Mouse (Mus musculus) kidney, adult 8-10 months (tissue): Measurements from ENCODE around the gene Arf6.
"Not testable (repeated sequence)": the region's sequence is repeated elsewhere in the genome, so short reads cannot be mapped to it uniquely, and the experiment has no call there.

Experiments
- DNase-seq, 2 experiments: peaks; one replicate each; pipeline ENCODE4 v3.0.0; 2022

Arf6 gene

DNA sequence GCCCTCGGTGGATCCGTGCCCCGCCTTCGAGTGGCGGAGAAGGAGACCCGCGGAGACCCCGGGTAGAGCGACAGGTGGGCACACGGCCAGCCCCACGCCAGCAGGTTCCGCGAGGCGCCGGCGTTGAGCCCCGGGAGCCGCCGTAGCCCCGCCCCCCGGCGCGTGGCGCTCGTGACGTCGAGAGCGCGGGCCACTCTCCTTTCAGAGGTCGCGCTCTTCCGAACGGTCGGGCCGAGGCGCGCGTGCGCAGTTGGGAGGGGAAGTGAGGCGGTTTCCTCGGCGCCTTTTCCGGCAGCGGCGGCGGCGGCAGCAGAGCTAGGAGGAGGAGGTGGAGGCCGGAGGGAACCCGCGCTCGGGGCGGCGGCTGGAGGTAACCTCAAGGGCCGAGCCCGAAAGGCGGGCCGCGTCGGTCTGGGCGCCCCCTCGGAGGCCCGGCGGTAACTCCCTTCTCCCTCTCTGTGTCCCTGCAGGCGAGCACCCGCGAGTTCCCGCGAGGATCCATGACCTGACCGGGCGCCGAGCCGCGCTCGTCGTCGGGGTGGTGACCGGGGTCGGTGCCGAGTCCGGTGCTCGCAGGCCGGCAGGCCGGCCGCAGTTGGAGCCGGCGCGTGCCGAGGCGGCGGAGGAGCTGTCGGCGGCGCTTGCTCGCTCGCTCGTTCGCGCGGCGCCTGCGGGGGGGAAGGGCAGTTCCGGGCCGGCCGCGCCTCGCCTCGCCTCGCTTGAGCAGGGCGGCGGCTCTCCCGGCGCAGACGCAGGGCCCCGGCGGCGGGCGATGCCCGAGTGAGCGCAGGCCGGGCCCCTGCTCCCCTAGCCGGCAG, at the start of gene Arf6, which contains the start of gene Gm9887:
Arf6 (plus strand) TSS at position 297 of the 818 bp plus-strand sequence.
Gm9887 (minus strand) TSS at position 605 of the 818 bp plus-strand sequence.
- DNase-seq, result peak; percentile 97

DNA sequence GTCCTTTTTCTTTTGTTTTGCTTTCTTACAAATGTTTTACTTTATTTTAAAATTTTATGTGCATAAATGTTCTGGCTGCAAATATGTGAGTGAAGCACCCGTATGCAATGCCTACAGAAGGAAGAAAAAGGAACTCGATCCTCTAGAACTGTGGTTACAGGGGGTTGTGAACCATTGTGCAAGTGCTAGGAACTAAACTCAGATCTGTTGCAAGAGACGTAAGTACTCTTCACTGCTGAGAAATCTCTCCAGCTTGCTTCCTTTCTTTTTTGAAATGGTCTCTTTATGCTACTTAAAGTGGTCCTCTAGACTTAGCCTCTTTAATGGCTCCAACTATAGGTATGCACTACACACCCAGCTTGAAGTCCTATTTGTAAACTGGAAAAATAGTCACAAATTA, 40.8 kb upstream of the Arf6 start:
- no peak for DNase-seq

DNA sequence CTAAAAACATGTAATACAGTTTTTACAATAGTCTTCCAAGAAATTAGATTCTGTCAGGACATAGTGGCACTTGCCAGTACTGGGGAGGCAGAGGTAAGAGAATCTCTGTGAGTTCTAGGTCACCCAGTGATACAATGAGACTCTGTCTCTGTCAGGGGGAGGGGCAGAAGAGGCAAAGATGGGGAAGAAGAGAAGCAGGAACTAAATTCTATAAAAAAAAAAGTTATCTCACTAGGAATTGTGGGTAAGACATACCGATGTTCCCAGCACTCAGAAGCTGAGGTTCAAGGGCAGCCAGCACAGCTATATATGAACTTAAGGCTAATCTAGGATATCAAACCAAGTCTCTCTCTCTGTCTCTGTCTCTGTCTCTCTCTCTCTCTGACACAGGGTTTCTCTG, 39.8 kb upstream of the Arf6 start:
- DNase-seq, result no peak

DNA sequence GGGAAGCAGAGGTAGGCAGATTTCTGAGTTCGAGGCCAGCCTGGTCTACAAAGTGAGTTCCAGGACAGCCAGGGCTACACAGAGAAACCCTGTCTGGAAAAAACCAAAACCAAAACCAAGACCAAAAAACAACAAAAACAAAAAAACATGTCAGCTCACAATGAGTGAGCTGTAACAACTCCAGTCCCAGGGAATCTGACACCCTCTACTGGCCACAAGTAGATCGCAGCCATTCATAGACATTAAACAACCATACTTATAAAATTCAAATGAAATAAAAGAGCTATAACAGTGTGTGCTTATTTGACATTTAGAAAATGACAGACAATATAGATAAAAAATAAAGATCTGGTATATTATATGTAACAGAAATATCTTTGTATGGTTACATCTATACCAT, 38.4 kb upstream of the Arf6 start:
- DNase-seq, result peak; percentile 9 to 30

DNA sequence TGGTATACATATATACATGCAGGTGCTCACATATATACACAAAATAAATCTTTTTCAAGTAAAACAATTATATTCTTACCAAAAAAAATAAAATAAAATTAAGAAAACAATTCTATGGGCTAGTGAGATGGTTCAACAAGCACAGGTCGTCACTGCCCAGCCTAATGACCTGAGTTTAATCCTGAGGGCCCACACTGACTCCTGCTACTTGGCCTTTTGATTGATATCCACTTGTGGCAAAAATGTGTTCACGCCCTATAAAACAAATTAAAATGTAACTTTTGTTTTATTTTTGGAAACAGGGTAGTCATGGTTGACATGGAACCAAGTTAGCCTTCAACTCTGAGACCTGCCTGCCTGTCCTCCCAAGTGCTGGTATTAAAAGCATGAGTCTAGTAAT, 22.0 kb upstream of the Arf6 start:
- DNase-seq, result no peak

DNA sequence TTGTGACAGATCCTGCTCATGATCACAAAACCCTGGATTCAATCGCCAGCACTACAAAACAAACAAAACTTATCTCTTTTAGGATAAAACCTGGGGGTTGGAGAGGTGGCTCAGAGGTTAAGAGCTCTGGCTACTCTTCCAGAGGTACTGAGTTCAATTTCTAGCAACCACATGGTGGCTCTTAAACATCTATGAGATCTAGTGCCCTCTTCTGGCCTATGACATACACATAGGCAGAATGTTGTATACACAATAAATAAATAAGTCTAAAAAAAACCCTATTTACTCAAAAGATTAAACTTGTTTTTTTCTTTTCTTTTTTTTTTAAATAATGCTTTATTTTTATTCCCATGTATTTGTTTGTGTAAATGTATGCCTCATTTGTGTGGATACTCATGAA, 20.3 kb upstream of the Arf6 start:
- no peak for DNase-seq

DNA sequence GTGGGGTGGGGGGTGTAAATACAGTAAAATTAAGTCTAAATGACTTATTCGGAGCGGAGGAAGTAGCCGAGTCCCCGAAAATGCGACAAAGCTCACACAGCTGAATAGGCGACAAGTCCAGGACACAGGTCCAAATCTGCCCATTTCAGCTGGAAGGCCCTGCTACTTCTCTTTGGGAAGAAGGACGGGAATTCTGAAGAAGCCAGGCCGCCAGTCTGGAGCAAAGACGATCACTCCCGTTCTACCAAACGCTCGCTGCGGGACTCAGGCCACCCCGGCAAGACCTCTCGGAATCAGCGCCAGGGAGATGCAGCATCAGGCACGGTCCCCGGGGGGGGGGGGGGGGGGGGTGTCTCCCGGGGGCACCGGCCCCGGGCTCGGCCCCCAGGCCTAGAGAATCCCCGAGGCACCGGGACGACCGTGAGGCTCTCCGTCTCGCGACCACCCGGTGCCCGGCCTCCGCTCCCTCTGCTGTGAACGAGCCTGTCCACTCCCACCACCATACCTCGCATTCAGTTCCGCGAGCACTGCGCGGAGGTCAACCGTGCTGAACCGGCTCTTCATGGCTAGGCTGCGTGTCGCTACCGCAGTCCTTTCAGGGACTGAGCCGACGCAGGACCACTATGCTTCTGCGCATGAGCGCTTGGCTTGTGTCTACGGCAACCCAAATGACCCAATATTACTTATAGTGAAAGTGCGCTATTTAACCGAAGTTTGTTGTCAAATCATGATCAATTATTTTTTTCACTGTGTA, 15.2 kb upstream of the Arf6 start, which contains the start of gene Nemf:
Nemf (minus strand) TSS at position 620 of the 754 bp plus-strand sequence.
- DNase-seq, result peak; percentile 88 to 93

DNA sequence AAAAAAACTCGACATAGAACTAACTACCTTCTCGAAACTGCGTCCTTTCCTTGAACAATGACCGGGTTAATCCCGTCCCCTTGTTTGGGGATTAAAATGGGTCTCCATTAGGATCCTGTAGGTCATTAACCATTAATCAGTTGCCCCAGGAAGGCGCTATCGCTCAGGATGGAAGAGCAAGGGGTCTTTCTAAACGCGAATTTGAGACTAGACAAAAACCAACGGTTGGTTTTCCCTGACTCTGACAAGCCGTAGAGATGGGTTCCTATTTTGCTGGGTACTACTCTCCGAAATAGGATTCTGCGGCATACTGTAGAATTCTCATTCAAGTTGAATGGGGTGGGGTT, 14.7 kb upstream of the Arf6 start:
- no peak for DNase-seq

DNA sequence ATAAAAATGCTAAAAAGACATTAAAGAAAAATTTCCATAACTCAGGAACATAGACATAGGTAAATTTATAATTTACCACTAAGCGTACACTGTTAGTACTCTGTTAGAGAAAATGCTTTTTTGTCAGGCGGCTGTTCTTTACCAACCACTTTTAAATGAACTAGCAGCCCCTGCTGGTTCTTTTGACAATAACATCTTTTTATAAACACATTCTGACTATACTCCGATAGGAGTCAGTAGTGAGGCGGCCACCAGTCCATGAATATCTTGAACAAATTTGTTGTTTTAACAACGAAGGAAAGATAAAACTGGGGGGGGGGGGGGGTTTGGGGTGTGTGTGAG, 11.3 kb upstream of the Arf6 start:
- peak; percentile 85 to 87 for DNase-seq

DNA sequence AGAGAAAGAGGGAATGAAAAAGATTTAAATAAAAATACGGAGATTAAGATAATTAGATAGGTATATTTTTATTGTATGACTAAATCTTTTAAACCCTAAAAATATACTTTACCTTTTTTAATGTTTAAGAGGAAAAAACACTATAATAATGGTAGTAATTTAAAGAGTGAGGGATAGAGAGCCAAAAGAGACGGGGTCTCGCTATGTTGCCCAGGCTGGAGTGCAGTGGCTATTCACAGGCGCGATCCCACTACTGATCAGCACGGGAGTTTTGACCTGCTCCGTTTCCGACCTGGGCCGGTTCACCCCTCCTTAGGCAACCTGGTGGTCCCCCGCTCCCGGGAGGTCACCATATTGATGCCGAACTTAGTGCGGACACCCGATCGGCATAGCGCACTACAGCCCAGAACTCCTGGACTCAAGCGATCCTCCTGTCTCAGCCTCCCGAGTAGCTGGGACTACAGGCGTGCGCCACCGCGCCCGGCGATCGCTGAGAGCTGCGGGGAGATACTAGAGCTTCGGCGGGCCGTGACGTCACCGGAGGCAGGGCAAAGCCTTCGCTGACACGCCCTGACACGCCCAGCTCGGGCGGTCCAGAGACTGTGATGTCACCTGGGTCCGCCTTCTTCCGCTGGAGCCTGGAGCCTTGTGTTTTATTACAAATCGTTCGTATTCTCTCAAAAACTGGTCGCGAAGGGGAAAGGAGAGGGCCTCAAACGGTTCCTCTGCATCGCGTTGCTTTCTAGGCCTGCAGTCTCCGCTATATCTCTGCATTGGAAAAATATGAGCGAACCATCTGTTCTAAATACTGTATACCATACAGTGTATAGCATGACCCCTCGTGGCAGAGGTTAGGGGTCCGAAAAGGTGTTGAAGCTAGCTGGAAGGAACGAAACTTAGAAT, 10.7 kb upstream of the Arf6 start:
- DNase-seq, result peak; percentile 98 to 99

DNA sequence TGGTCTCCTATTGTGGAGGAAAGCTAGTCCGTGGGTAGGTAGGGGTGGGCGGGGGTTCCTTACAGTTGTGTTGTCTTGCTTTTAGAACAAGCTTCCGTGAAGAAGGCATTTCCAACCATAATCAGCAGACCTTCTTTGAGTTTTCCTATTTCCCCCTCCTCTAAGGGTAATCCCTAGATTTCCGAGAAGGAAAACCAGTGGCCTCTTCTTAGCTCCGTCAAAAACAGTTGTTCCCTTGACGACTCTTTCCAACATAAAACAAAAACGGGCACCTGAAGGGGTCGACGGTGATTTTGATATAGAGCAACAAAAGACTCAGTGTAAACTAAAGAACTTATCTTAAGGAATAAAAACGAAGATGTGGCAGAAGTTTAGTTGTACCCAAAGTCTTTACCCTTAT, 10.0 kb upstream of the Arf6 start:
- DNase-seq, result no peak

DNA sequence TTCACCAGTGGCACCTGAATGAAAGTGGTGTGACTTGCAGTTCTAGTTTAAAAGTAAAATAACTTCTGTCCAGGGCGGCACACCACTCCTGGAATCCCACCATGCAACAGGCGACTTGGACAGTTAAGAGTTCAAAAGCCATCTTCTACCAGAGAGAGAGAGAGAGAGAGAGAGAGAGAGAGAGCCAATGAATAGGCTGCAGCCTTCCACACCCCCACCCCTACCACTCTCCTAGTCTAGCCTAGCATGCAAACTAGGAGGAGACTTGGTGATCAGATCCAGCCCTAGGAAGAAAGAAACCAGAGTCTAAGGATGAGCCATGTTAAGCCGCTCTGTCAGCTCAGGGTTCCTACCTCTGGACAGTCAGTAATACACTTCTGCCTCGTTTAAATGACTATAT, 9.6 kb upstream of the Arf6 start:
- no peak for DNase-seq

DNA sequence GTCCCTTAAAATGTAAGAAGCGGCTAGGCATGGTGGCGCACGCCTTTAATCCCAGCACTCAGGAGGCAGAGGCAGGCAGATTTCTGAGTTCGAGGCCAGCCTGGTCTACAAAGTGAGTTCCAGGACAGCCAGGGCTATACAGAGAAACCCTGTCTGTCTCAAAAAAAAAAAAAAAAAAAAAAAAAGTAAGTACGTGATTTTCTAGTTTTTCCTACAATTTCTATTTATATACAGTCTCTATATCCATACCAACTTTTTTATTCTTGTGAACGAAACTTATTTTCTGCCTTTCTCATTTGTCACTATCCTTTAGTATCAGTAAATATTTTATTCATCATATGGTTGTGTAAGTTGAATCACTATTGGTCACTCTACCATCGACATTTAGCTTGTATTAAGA, 8.8 kb upstream of the Arf6 start:
- DNase-seq, result not testable (repeated sequence)

DNA sequence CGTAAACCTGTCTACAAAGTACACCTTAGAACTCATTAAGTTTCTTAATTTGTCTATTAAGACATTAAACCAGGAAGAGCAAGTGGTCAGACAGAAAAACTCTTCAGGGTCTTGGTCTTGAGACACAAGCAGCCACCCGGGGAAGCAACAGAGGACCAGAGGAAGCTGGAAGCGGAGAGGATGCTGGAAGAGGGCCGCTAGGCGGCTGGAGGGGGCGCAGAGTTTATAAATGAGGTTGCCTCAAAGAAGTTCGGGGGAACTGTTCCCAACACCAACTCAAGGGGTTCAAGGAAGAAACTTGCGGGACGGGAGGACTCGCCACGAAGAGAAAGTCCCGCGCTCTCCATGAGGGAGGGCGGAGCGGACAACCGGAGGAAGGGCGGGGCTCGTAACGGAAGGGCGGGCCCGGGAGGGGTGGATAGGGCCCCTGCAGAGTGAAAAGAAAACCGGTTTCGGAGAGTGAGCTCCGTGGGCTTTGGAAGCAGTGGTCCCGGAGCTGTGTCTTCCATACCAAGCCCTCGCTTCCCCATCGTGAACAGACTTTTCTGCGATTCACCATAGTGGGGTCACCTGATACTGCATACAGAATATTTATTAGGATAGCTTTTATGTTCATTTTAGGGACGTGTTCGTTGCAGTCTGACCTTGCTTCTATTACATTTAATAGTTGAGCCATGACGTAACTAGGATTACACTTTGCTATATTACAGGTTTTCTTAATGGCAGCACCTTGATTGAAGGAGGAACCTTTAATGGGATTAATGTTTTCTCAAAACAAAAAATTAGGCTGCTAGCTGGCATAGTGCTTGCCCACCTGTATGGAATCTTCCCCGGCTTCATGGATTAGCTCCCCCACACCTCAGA, 7.8 kb upstream of the Arf6 start:
- DNase-seq, result peak; percentile 75 to 84

DNA sequence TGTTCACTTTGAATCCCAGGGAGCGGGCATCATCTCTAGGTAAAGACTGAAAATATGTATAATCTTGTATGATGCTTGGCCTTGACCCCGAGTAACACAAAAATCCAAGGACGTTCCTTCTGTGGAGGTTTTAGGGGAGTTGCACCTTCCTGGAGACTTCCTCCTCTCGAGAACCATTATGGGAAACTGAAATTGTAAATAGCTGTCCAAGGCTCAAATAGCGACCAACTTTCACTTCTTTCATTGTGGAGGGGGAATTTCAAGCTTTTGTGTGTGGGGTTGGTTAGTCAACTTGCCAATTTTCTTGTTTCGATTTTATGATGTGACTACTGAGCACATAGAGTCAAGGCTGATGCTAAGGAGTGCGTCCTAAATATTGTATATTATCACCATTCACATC, 6.2 kb upstream of the Arf6 start:
- DNase-seq, result no peak

DNA sequence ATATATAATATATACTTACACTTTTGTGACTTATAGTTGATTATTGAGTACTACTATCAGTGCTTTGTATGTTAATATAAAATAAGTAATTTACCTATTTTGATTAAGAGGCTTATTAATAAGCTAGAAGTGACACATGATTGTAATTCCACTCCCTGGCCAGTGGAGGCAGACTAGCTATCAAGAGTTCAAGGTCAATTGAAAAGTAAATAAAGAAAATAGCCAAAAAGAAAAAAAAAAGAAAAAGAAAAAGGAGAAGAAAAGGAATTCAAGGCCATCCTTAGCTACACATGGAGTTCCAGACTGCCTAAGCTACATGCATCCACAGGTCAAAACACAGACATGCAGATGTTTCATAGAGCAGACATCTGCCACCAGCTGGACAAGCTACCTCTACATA, 5.5 kb upstream of the Arf6 start:
- DNase-seq, result no peak

DNA sequence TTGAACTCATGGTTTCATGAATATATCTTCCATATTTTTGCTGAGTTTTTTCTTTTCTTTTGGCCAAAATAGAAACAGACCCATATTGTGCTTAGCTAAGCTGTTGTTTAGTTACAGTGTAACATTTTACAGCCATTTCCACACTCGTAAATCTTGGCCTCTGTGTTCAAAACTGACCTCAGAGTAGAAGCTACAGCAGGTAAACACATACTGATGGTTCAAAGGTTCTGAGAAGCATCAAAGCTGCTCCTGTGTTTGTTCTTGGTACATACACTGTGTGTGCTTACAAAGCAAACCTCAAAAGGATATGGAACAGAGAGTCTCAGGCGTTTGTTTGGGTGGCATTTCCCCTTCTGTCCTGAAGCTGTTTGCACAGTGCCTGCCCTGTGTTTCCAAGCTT, 4.4 kb upstream of the Arf6 start:
- peak; percentile 39 to 84 for DNase-seq

DNA sequence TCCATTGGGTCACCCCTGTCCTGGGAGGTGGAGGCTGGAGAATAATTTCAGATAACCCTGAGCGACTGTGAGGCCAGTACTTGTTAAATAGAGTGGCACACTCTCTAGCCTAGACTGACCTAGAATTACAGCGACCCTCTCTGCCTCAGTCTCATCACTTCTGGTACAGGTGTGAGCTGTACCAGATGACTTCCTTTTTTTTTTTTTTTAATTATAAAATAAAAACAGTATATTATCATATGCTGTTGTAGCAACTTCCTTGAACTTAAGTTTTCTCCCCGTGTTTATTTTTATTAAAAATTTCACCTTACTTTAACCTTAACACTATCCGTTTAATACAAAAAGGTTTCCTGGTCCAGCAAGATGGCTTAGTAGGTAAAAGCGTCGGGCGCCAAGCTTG, 1.0 kb upstream of the Arf6 start:
- no peak for DNase-seq

DNA sequence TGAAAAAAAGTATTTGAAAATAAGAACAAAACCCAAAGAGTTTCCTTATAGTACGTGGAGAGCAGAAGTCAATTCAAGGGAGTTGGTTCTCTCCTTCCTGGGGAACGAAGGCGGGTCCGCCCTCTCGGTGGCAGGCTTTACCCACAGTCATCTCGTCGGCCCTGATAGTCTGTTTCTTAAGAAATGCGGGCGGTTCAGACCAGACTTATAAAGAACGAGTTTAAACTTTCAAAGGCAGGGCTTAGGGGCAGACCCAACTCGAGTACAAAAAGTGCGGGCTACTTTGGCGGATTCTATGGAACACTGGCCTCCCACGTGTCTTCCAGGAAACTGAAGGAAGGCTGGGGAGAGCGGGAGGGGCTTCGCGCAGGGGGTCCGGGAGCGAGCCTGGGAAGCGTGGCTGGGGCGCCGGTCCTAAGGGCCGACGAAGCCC, 513 bp upstream of the Arf6 start:
- DNase-seq, result peak; percentile 81 to 83

DNA sequence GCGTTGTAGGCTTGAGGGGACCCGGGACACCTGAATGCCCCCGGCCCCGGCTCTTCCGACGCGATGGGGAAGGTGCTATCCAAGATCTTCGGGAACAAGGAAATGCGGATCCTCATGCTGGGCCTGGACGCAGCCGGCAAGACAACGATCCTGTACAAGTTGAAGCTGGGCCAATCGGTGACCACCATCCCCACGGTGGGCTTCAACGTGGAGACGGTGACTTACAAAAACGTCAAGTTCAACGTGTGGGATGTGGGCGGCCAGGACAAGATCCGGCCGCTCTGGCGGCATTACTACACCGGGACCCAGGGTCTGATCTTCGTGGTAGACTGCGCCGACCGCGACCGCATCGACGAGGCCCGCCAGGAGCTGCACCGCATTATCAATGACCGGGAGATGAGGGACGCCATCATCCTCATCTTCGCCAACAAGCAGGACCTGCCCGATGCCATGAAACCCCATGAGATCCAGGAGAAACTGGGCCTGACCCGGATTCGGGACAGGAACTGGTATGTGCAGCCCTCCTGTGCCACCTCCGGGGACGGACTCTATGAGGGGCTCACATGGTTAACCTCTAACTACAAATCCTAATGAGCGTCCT, 881 bp downstream of the Arf6 start:
- DNase-seq, result no peak

DNA sequence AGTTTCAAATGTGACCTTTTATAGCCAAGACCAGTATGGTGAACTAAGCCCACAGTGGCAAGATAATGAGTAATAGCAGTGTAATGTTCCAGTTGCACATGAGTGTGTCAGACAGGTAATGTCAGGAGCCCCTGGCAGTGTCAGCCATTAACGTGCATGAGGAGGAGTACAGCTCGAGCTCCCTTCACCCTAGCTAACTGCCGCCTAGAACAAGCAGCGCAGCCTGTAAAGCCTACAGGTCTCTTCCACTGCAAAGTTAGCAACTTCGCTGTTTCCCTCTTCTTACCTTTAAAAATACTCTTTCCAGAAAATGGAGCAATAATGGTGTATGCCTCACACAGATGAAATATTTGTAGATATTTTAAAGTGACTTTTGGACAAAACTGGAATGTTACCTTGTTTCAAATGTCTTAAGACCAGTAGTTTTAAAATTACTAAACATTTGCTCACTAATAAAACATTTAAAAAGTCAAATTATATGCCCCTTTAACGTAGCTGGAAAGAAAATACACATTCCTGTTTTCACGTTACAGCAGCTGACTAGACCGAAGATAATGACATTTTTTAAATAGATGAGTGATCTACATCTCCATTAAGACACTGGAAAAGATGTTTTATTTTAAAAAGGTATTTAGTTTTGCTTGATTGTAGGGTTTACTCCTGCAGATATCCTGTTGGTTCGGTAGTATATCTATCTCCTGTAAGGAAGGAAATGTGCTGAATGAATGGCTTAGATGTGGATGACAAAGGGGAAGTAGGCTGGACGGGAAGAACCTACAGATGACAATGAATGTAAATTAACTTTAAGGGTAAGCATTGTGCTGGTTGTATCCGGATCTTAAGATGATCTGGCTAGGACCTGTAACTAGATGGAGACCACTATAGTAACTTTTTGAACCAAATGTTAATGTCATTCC, 2.2 kb downstream of the Arf6 start:
- no peak for DNase-seq
